Mouse (Mus musculus) cerebellum, postnatal 25 days (tissue): ENCODE measurements around the gene 0610040J01Rik.

Source experiments
- DNase-seq, 2 experiments: peaks; one replicate each; pipeline ENCODE4 v3.0.0; 2021; ENCODE audit warnings: mixed read lengths in 2 of 2

Gene 0610040J01Rik

GRCm38 (mm10) chr5:63906149-63907093 lies 94.3 kb downstream of the 0610040J01Rik start:
- peak; percentile 87 to 90 for DNase-seq

- no peak for DNase-seq
These were observed 95.3 kb downstream of the 0610040J01Rik start for GRCm38 (mm10) chr5:63907513-63907912.

GRCm38 (mm10) chr5:63910171-63910960 lies 98.2 kb downstream of the 0610040J01Rik start:
- no peak for DNase-seq

DNA sequence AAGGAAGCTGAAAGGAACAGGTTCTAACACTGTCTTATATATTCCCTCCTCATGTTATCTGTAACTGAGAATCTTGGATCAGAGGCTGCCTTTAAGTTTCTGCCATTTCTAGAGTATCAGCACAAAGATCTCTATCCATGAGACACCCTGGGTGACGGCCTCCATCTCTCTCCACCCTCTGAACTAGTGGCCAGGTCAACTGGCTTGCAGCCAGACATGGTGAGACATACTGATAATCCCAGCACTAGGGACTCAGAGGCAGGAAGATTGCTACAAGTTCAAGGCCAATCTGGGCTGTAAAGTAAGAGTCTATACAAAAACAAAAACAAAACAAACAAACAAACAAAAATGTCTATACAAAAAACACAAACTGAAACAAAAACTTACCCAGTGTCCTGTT lies 102.7 kb downstream of the 0610040J01Rik start:
- DNase-seq = no peak

- DNase-seq = peak; percentile 40 to 41
These were observed 104.4 kb downstream of the 0610040J01Rik start for GRCm38 (mm10) chr5:63916457-63917139.

DNA sequence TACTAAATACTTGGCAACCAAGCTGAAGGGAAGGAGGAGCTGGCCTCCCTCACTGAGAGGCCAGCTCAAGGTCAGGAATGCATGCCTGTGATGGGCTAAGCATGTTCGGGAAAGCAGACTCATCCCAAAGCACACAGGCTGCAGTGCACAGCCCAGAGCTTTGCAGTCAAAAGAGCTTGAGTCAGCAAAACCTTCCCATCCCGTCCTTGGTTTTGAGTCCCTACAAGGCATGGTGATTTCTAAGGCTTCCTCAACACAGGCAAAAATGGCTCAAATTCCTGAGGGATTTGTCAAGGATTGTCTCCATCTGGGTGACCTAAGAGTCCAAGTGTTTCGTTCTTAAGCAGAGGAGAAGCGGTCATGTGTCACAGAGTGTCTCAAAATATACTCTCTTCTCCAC lies 106.0 kb downstream of the 0610040J01Rik start:
- DNase-seq = no peak

GRCm38 (mm10) chr5:63923305-63924025 lies 111.3 kb downstream of the 0610040J01Rik start:
- no peak for DNase-seq

DNA sequence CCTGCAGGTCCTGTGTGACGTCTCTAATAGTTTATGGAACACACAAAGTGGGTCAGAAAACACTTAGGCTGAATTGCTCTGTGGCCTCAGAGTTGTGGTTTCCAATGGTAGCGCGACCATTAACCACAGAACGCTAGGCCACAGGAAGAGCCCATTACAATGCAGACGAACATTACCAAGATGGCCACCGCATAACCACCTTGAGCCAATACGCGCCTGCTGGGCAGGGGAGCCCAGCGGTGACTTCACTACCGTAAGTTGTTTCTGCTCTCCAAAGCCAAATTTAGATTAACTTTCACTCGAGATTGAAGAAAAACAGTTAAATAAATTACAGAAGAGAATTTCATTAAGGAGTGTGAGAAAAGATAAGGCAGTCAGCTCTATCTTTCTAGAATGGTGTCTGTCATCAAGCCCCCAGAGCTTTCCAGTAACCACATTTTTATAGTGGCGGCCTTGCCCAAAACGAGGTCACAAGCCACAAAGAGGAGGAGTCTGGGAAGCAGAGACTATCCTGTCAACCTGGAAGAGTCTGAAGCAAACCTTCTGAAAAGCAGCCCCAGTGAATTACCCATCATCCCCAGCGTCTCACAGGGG lies 113.0 kb downstream of the 0610040J01Rik start:
- DNase-seq = no peak

DNA sequence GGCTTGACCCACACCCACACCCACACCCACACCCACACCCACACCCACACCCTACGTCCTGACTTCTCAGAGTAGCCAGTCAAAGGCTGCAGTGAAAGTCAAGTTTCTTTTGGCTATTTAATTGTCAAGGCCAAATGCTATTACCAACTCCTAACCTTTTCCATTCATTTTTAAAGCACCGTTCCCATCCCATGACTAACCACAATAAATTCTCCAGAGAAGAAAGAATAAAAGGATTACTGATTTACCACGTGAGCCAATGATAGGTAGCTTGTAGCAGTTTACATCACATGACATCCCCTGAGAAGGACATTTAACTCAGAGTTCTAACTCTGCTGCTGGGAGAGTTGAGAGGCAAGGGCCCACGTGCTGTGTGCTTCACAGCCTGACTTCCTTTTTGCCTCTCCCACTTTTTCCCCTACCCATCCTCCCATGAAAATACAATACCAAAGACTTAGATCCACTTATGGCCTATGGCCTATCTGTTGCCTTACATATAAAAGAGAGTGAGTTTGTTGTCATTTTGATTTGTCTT lies 118.7 kb downstream of the 0610040J01Rik start:
- no peak for DNase-seq

GRCm38 (mm10) chr5:63932829-63933228 lies 120.7 kb downstream of the 0610040J01Rik start:
- DNase-seq = peak in 1 of 2 experiments; percentile 42

- DNase-seq = no peak
These were observed 123.4 kb downstream of the 0610040J01Rik start for GRCm38 (mm10) chr5:63935581-63935980.

DNA sequence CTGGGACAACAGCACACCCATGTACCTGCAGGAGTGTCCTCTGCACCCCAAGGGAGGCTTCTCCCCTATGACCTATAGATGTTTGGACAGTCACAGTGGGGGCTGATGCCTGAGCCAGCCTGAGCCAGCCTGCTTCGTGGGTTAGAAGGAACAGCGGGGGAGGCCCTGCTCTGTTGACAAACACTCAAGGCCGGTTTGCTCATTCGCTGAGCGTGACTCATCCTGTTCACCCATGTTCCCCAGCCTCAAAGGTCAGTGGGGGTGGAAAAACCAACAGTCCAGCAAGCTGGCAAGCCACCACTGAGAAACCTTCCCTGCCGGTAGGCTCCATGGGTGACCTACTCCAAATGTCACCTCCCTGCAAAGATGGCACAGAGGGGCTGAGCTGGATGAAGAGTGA lies 124.6 kb downstream of the 0610040J01Rik start:
- DNase-seq = peak; percentile 60 to 71

- DNase-seq = no peak
These were observed 126.4 kb downstream of the 0610040J01Rik start for GRCm38 (mm10) chr5:63938575-63938974.

- no peak for DNase-seq
These were observed 129.7 kb downstream of the 0610040J01Rik start for GRCm38 (mm10) chr5:63941891-63942290.

GRCm38 (mm10) chr5:63943291-63943690 lies 131.1 kb downstream of the 0610040J01Rik start:
- DNase-seq = no peak

GRCm38 (mm10) chr5:63947526-63947925 lies 135.4 kb downstream of the 0610040J01Rik start:
- DNase-seq = no peak

GRCm38 (mm10) chr5:63949195-63949594 lies 137.0 kb downstream of the 0610040J01Rik start:
- no peak for DNase-seq
